Mouse (Mus musculus) urinary bladder, postnatal 4 days (tissue): ENCODE measurements at regions not wholly inside any gene's neighbourhood (a gene's known extent, or its start where the extent isn't known, plus 50 kb on each side); places are given as distances from the start of the nearest gene placed in this dataset.

Source experiments
- DNase-seq, 2 experiments: peaks; one replicate each; pipeline ENCODE4 v3.0.0; 2021 to 2022; ENCODE audit warnings: low spot score in 2 of 2

- DNase-seq: no peak
Observed at GRCm38 (mm10) chr4:93986189-93986588, 570.2 kb upstream of the Gm10306 start.

GRCm38 (mm10) chr4:93990273-93990869 lies 566.0 kb upstream of the Gm10306 start:
- no peak for DNase-seq

GRCm38 (mm10) chr4:94005818-94006217 lies 550.5 kb upstream of the Gm10306 start:
- DNase-seq: no peak

- no peak for DNase-seq
Observed at GRCm38 (mm10) chr4:94007088-94007768, 549.1 kb upstream of the Gm10306 start.

- no peak for DNase-seq
Observed at GRCm38 (mm10) chr4:94015713-94016112, 540.6 kb upstream of the Gm10306 start.

GRCm38 (mm10) chr4:94017702-94018101 lies 538.6 kb upstream of the Gm10306 start:
- DNase-seq: no peak

GRCm38 (mm10) chr4:94049629-94050310 lies 506.6 kb upstream of the Gm10306 start:
- DNase-seq: no peak

GRCm38 (mm10) chr4:94052249-94053162 lies 503.8 kb upstream of the Gm10306 start:
- DNase-seq: no peak

GRCm38 (mm10) chr4:94073178-94073870 lies 483.0 kb upstream of the Gm10306 start:
- no peak for DNase-seq

GRCm38 (mm10) chr4:94082839-94083238 lies 473.5 kb upstream of the Gm10306 start:
- no peak for DNase-seq

- DNase-seq: no peak
Observed at GRCm38 (mm10) chr4:94094379-94094778, 462.0 kb upstream of the Gm10306 start.

- no peak for DNase-seq
Observed at GRCm38 (mm10) chr4:94106941-94107340, 449.4 kb upstream of the Gm10306 start.

GRCm38 (mm10) chr4:94116881-94117280 lies 439.5 kb upstream of the Gm10306 start:
- no peak for DNase-seq

- DNase-seq: no peak
Observed at GRCm38 (mm10) chr4:94124177-94124576, 432.2 kb upstream of the Gm10306 start.

GRCm38 (mm10) chr4:94137921-94138320 lies 418.4 kb upstream of the Gm10306 start:
- no peak for DNase-seq

- DNase-seq: no peak
Observed at GRCm38 (mm10) chr4:94144901-94145801, 411.2 kb upstream of the Gm10306 start.

GRCm38 (mm10) chr4:94147964-94148533 lies 408.3 kb upstream of the Gm10306 start:
- DNase-seq: no peak

- no peak for DNase-seq
Observed at GRCm38 (mm10) chr4:94149056-94149455, 407.3 kb upstream of the Gm10306 start.

GRCm38 (mm10) chr4:94160620-94161019 lies 395.7 kb upstream of the Gm10306 start:
- DNase-seq: no peak

- DNase-seq: no peak
Observed at GRCm38 (mm10) chr4:94173096-94173495, 383.2 kb upstream of the Gm10306 start.
